9 mouse cellular contexts compared by ENCODE assay signal in genomic region chr3:96596855-96597254, GRCm38 (mm10). TPM values are rescaled to one million over a fixed set of nuclear protein-coding genes. Genes with fewer than 3 reads are reported as not detected.
DNase-seq lines count a peak whose midpoint lies in the region; ATAC-seq lines count a peak whose summit lies in the region.
"Had no signal": no experiment of that assay in that cellular context is flagged by ENCODE, and none has a peak within 500 bp of the region (broad histone marks: within the 10 kb centered on the region; RNA-seq: fewer than 3 reads in every experiment).

No protein-coding gene starts in this region.

- peaks cover 66% of the 10 kb centered on the region for H3K4me1 ChIP-seq in neural tube, embryonic 13.5 days (replicated peaks)

- H3K27ac ChIP-seq in neural tube, embryonic 13.5 days (replicated peaks): peak overlapping the region; percentile 76

- intact Hi-C loops in left cerebral cortex, postnatal 14 days (cut with DNase I): no loop called here

- peak; percentile 51 to 81 for DNase-seq in left cerebral cortex, postnatal 14 days (ENCODE audit: low spot score in 2 of 2)
- DNase-seq in left cerebral cortex, adult 11 months (ENCODE audit: low spot score): no peak
- DNase-seq in cerebellum, postnatal 14 days: peak; percentile 53 to 57
- peak; percentile 38 for DNase-seq in induced T-regulatory cell, adult 2 months (ENCODE audit: low read depth)
- no peak for DNase-seq in thymus, postnatal 25 days
- DNase-seq in lung, postnatal 36 days: no peak
- no peak for DNase-seq in urinary bladder, adult 2 months (ENCODE audit: low spot score)

- 6% methylated on average over 9 of the region's 12 CpGs for WGBS in neural tube, embryonic 13.5 days

- ATAC-seq in neural tube, embryonic 13.5 days (ENCODE audit: low read depth): no peak

- peak overlapping the region; percentile 54 for H3K4me3 ChIP-seq in neural tube, embryonic 13.5 days

- H3K9me3 ChIP-seq in neural tube, embryonic 13.5 days: no peaks in the 10 kb centered on the region

- H3K9ac ChIP-seq in neural tube, embryonic 13.5 days: peak overlapping the region; percentile 84

- no peaks in the 10 kb centered on the region for H3K36me3 ChIP-seq in neural tube, embryonic 13.5 days

- peak overlapping the region; percentile 99 for H3K4me2 ChIP-seq in neural tube, embryonic 13.5 days

- H3K27me3 ChIP-seq in neural tube, embryonic 13.5 days: peaks cover 13% of the 10 kb centered on the region

RNA-seq across cellular contexts. Expression of gene Ankrd34a, which starts 0.4 kb away (rescaled TPM):
- total RNA-seq in left cerebral cortex, postnatal 14 days (2021): 10 to 100 TPM; 69.9 to 72.6 TPM
- 11.0 and 12.6 TPM in 2 replicates for polyA plus RNA-seq in neural tube, embryonic 13.5 days (2015; fragmentation: Nextera tagmentation; extraction: Ambion mirVana)
- 0.70 and 1.1 TPM in 2 replicates for polyA plus RNA-seq in urinary bladder, adult 2 months (2012; rRNA removed)

RNA-seq across cellular contexts. Expression of gene Polr3gl, which starts 2.9 kb away (rescaled TPM):
- total RNA-seq in left cerebral cortex, postnatal 14 days (2021): 10 to 100 TPM; 26.6 to 29.7 TPM
- polyA plus RNA-seq in neural tube, embryonic 13.5 days (2015; fragmentation: Nextera tagmentation; extraction: Ambion mirVana): 41.0 and 42.8 TPM in 2 replicates
- 44.4 and 59.0 TPM in 2 replicates for polyA plus RNA-seq in urinary bladder, adult 2 months (2012; rRNA removed)

RNA-seq across cellular contexts. Expression of gene Lix1l, which starts 4.1 kb away (rescaled TPM):
- 10 to 100 TPM; 22.1 to 24.8 TPM for total RNA-seq in left cerebral cortex, postnatal 14 days (2021)
- polyA plus RNA-seq in neural tube, embryonic 13.5 days (2015; fragmentation: Nextera tagmentation; extraction: Ambion mirVana): 6.0 and 7.6 TPM in 2 replicates
- 57.6 and 66.0 TPM in 2 replicates for polyA plus RNA-seq in urinary bladder, adult 2 months (2012; rRNA removed)

RNA-seq across cellular contexts. Expression of gene Gm16253, which starts 20.1 kb away (rescaled TPM):
- total RNA-seq in left cerebral cortex, postnatal 14 days (2021): not detected
- polyA plus RNA-seq in neural tube, embryonic 13.5 days (2015; fragmentation: Nextera tagmentation; extraction: Ambion mirVana): 1.2 and 1.8 TPM in 2 replicates
- not detected in 2 replicates for polyA plus RNA-seq in urinary bladder, adult 2 months (2012; rRNA removed)
- total RNA-seq: left cerebral cortex, postnatal 10 days had no signal

RNA-seq across cellular contexts. Expression of gene Rbm8a, which starts 32.9 kb away (rescaled TPM):
- total RNA-seq in left cerebral cortex, postnatal 14 days (2021): 10 to 100 TPM; 40.1 to 41.5 TPM
- 113 and 118 TPM in 2 replicates for polyA plus RNA-seq in neural tube, embryonic 13.5 days (2015; fragmentation: Nextera tagmentation; extraction: Ambion mirVana)
- 31.0 and 41.8 TPM in 2 replicates for polyA plus RNA-seq in urinary bladder, adult 2 months (2012; rRNA removed)

Comparison
In these comparisons a context has a peak if more than half of its experiments do, and no peak if none do; other contexts are left out.
1. DNase-seq: peak in left cerebral cortex, postnatal 14 days (2 of 2), cerebellum, postnatal 14 days (2 of 2) and induced T-regulatory cell, adult 2 months (single experiment); none in left cerebral cortex, adult 11 months (single experiment), thymus, postnatal 25 days (single experiment), lung, postnatal 36 days (single experiment) and urinary bladder, adult 2 months (single experiment).